Mouse (Mus musculus) G1E (cell line): ENCODE data around the gene Syce3. TPM values are rescaled to one million over a fixed set of nuclear protein-coding genes. Genes with fewer than 3 reads are reported as not detected.

ENCODE experiments used
- ATAC-seq: 2 replicates; pipeline ENCODE4 v1.8.0; 2016; ENCODE audit warnings: mild to moderate bottlenecking; ENCODE audit not compliant: insufficient number of reproducible peaks, poor library complexity, low FRiP score, severe bottlenecking; ENCODE audit errors: extremely low read depth
- DNase-seq: peaks from one replicate; pipeline ENCODE4 v3.0.0; 2012; ENCODE audit warnings: low spot score
- H3K27me3 ChIP-seq: 2 replicates; pipeline ENCODE4 v1.6.1; 2012; ENCODE audit warnings: mild to moderate bottlenecking, low read length, inconsistent platforms; ENCODE audit not compliant: insufficient read depth
- H3K36me3 ChIP-seq: replicated peaks from 2 replicates; pipeline ENCODE3; 2012; ENCODE audit warnings: mild to moderate bottlenecking, inconsistent platforms
- H3K4me1 ChIP-seq: 2 replicates; pipeline ENCODE4 v1.6.1; 2012; ENCODE audit warnings: low read depth, low read length, inconsistent platforms, mixed read lengths; ENCODE audit not compliant: insufficient read depth
- H3K4me3 ChIP-seq: 2 replicates; pipeline ENCODE4 v1.5.1; 2012; ENCODE audit warnings: low read depth, mild to moderate bottlenecking, inconsistent platforms, low read length, moderate library complexity, mixed read lengths
- H3K9me3 ChIP-seq: replicated peaks from 2 replicates; pipeline ENCODE4 v1.6.1; 2012; ENCODE audit warnings: inconsistent platforms
- CTCF ChIP-seq: IDR thresholded peaks from 2 replicates; pipeline ENCODE4 v1.5.1; 2012; ENCODE audit warnings: low read depth, low read length, inconsistent platforms, mixed read lengths
- GATA1 ChIP-seq: IDR thresholded peaks from 2 replicates; pipeline ENCODE4 v1.6.1; 2012; ENCODE audit warnings: borderline replicate concordance, low read length, inconsistent platforms, mixed read lengths
- GATA2 ChIP-seq: IDR thresholded peaks from 2 replicates; pipeline ENCODE4 v1.6.1; 2012; ENCODE audit warnings: low read depth, low read length, inconsistent platforms, borderline replicate concordance
- POLR2AphosphoS5 ChIP-seq: IDR thresholded peaks from 2 replicates; pipeline ENCODE4 v1.6.1; 2012; ENCODE audit warnings: low read depth, low read length, inconsistent platforms; ENCODE audit not compliant: insufficient replicate concordance
- TAL1 ChIP-seq: conservative IDR thresholded peaks from 2 replicates; pipeline ENCODE4 v1.6.1; 2012; ENCODE audit warnings: low read depth, low read length, inconsistent platforms, mixed read lengths
- polyA plus RNA-seq: library from polyadenylated mRNA; stranded (reverse); fragments of >175 nt; gene quantifications from 2 replicates; pipeline ENCODE4 v1.2.3, GENCODE M21; 2012
- total RNA-seq, 2 experiments: library from RNA; stranded (forward) in 1 of 2; stranded (reverse) in 1 of 2; fragments of 200-1000 nt in 1 of 2; fragments of >200 nt in 1 of 2; fragmentation: Nextera tagmentation in 1 of 2; gene quantifications; 2 replicates each; pipeline ENCODE4 v1.2.3; 2014 to 2017

Syce3 gene
- total and polyA plus RNA-seq, 3 experiments: not detected

GRCm38 (mm10) chr15:89452906-89453864, 42.9 kb upstream of the Syce3 start:
- Histone ChIP-seq H3K4me1 (no peaks in the 10 kb centered on the region), H3K4me3 (no peak overlapping the region), H3K9me3 (peaks cover 9% of the 10 kb centered on the region), H3K27me3 (peaks cover 6% of the 10 kb centered on the region; the same call in 1 of the 2 replicates), H3K36me3 (no peaks in the 10 kb centered on the region)
- TF ChIP-seq GATA2: no peak
- TF ChIP-seq CTCF: no peak
- no peak for TF ChIP-seq GATA1
- no peak for TF ChIP-seq TAL1
- TF ChIP-seq POLR2AphosphoS5: no peak
- DNase-seq (no peak), ATAC-seq (no peak)

- peaks cover 2% of the 10 kb centered on the region; the same call in 1 of the 2 replicates for H3K27me3 ChIP-seq
- TF ChIP-seq GATA1 (no peak), POLR2AphosphoS5 (no peak), TAL1 (no peak), GATA2 (no peak), CTCF (no peak)
- H3K4me3 ChIP-seq: no peak overlapping the region
- H3K4me1 ChIP-seq: 0 out of 2 replicates have a peak, but pooled peaks cover 1% of the 10 kb centered on the region
- H3K9me3 ChIP-seq: no peaks in the 10 kb centered on the region
- no peaks in the 10 kb centered on the region for H3K36me3 ChIP-seq
- ATAC-seq (no peak), DNase-seq (no peak)
Measured at GRCm38 (mm10) chr15:89442486-89443070, 32.3 kb upstream of the Syce3 start.

GRCm38 (mm10) chr15:89435878-89436277, 25.6 kb upstream of the Syce3 start:
- H3K4me3 ChIP-seq: no peak overlapping the region
- peaks cover 12% of the 10 kb centered on the region for H3K4me1 ChIP-seq
- DNase-seq (no peak), ATAC-seq (no peak)
- no peaks in the 10 kb centered on the region for H3K9me3 ChIP-seq
- H3K27me3 ChIP-seq: no peaks in the 10 kb centered on the region
- H3K36me3 ChIP-seq: peaks cover 14% of the 10 kb centered on the region
- TF ChIP-seq POLR2AphosphoS5 (no peak), CTCF (no peak), GATA2 (no peak), TAL1 (no peak), GATA1 (no peak)

DNA sequence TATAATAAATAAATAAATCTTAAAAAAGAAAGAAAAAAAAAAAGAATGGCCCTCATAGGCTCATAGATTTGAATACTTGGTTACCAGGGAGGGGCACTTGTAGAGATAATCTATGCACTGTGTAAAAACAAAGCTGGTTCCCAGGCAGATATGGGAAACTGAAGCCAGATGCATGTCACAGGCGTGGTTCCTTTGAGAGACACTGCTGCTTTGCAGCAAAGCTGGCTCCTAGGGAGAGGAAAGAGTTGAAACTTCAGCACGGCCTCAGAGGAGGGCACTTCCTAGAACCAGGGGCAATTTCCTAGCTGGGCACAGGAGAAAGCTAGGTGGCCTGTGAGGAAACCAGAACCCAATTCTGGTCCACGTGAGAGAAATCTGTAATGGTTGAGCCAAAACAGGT, 23.8 kb upstream of the Syce3 start:
- Histone ChIP-seq H3K4me3 (no peak overlapping the region), H3K27me3 (no peaks in the 10 kb centered on the region), H3K36me3 (peaks cover 14% of the 10 kb centered on the region), H3K9me3 (no peaks in the 10 kb centered on the region), H3K4me1 (peaks cover 13% of the 10 kb centered on the region)
- TF ChIP-seq CTCF (no peak), GATA1 (no peak), POLR2AphosphoS5 (no peak), GATA2 (no peak), TAL1 (no peak)
- ATAC-seq (no peak), DNase-seq (no peak)

- H3K36me3 ChIP-seq: peaks cover 20% of the 10 kb centered on the region
- no peak overlapping the region for H3K4me3 ChIP-seq
- ATAC-seq (no peak), DNase-seq (no peak)
- H3K27me3 ChIP-seq: no peaks in the 10 kb centered on the region
- H3K9me3 ChIP-seq: no peaks in the 10 kb centered on the region
- H3K4me1 ChIP-seq: peaks cover 24% of the 10 kb centered on the region
- TF ChIP-seq POLR2AphosphoS5 (no peak), GATA2 (no peak), GATA1 (no peak), CTCF (no peak), TAL1 (no peak)
Measured at GRCm38 (mm10) chr15:89432946-89433345, 22.6 kb upstream of the Syce3 start.

GRCm38 (mm10) chr15:89431806-89432205, 21.5 kb upstream of the Syce3 start:
- Histone ChIP-seq H3K9me3 (no peaks in the 10 kb centered on the region), H3K4me1 (peaks cover 27% of the 10 kb centered on the region), H3K36me3 (peaks cover 32% of the 10 kb centered on the region), H3K27me3 (no peaks in the 10 kb centered on the region), H3K4me3 (no peak overlapping the region)
- DNase-seq: no peak
- no peak for ATAC-seq
- TF ChIP-seq TAL1 (no peak), GATA1 (no peak)
